27 mouse cellular contexts compared by ENCODE assay signal in the genomic region with DNA sequence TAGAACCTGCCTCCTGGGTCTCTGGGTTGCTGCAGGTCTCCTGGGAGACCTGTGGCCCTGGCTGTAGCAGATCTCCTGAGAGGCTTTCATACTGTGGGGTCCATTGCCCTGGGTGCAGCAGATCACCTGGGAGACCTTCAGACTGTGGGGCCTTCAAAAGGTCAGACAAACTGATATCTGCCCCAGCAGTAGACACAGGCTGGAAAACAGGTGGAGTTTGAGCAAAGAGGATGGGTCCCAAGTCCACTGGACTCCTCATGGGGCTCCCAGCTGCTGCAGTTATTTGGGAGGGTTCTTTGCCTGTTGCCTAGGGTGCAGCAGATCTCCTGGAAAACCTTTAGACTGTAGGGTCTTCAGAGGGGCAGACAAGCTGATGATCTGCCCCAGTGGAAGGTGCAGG. TPM values are rescaled to one million over a fixed set of nuclear protein-coding genes. Genes with fewer than 3 reads are reported as not detected.
A peak's percentile ranks its signal among the peaks of the same experiment; 100 is the strongest.
DNase-seq lines count a peak whose midpoint lies in the region; ATAC-seq lines count a peak whose summit lies in the region.
"Had no signal": no experiment of that assay in that cellular context is flagged by ENCODE, and none has a peak within 500 bp of the region (broad histone marks: within the 10 kb centered on the region; RNA-seq: fewer than 3 reads in every experiment).

No protein-coding gene starts in this region.

- H3K36me3 ChIP-seq in forebrain, embryonic 11.5 days (ENCODE audit: control insufficient read depth, insufficient read depth, low read length): no peaks in the 10 kb centered on the region
- H3K36me3 ChIP-seq in forebrain, embryonic 13.5 days (ENCODE audit: poor library complexity, severe bottlenecking): peaks cover 28% of the 10 kb centered on the region
- H3K36me3 ChIP-seq in liver, embryonic 12.5 days: 0 out of 2 replicates have a peak, but pooled peaks cover 6% of the 10 kb centered on the region
- H3K36me3 ChIP-seq in liver, embryonic 15.5 days (replicated peaks): no peaks in the 10 kb centered on the region
- H3K36me3 ChIP-seq in heart, embryonic 10.5 days: peaks cover 27% of the 10 kb centered on the region; the same call in 1 of the 2 replicates
- H3K36me3 ChIP-seq: G1E had no signal

- no peaks in the 10 kb centered on the region for H3K4me1 ChIP-seq in forebrain, embryonic 11.5 days (replicated peaks; ENCODE audit: control insufficient read depth, insufficient read depth, low read length)
- H3K4me1 ChIP-seq in forebrain, embryonic 13.5 days: no peaks in the 10 kb centered on the region
- no peaks in the 10 kb centered on the region for H3K4me1 ChIP-seq in liver, embryonic 12.5 days
- H3K4me1 ChIP-seq in liver, embryonic 15.5 days (replicated peaks): no peaks in the 10 kb centered on the region
- no peaks in the 10 kb centered on the region for H3K4me1 ChIP-seq in heart, embryonic 10.5 days
- H3K4me1 ChIP-seq: embryonic facial prominence, embryonic 10.5 days; embryonic facial prominence, embryonic 13.5 days; hindbrain, embryonic 12.5 days; hindbrain, embryonic 15.5 days had no signal

- H3K9ac ChIP-seq in forebrain, embryonic 11.5 days (ENCODE audit: low read length): no peak overlapping the region
- no peak overlapping the region for H3K9ac ChIP-seq in forebrain, embryonic 13.5 days
- H3K9ac ChIP-seq in liver, embryonic 12.5 days: no peak overlapping the region
- H3K9ac ChIP-seq in liver, embryonic 15.5 days: no peak overlapping the region
- H3K9ac ChIP-seq: embryonic facial prominence, embryonic 13.5 days; forebrain, postnatal 0 days; hindbrain, embryonic 12.5 days; hindbrain, embryonic 15.5 days had no signal

- no peak overlapping the region for H3K4me2 ChIP-seq in forebrain, embryonic 11.5 days (ENCODE audit: low read depth, low read length, severe bottlenecking)
- no peak overlapping the region for H3K4me2 ChIP-seq in forebrain, embryonic 13.5 days
- H3K4me2 ChIP-seq in liver, embryonic 12.5 days: no peak overlapping the region
- H3K4me2 ChIP-seq in liver, embryonic 15.5 days: no peak overlapping the region
- H3K4me2 ChIP-seq: embryonic facial prominence, embryonic 13.5 days; heart, embryonic 11.5 days; hindbrain, embryonic 12.5 days; hindbrain, embryonic 15.5 days had no signal

- H3K27ac ChIP-seq in forebrain, embryonic 11.5 days (ENCODE audit: low read depth, low read length): no peak overlapping the region
- H3K27ac ChIP-seq in forebrain, embryonic 13.5 days: no peak overlapping the region
- H3K27ac ChIP-seq in liver, embryonic 12.5 days: no peak overlapping the region
- no peak overlapping the region for H3K27ac ChIP-seq in liver, embryonic 15.5 days (replicated peaks)
- H3K27ac ChIP-seq in heart, embryonic 10.5 days: no peak overlapping the region
- H3K27ac ChIP-seq: embryonic facial prominence, embryonic 10.5 days; embryonic facial prominence, embryonic 13.5 days; gastrocnemius, adult 2 months; hindbrain, embryonic 12.5 days; hindbrain, embryonic 15.5 days had no signal

- no peaks in the 10 kb centered on the region for H3K27me3 ChIP-seq in forebrain, embryonic 11.5 days (ENCODE audit: control insufficient read depth, insufficient read depth, low read length)
- H3K27me3 ChIP-seq in forebrain, embryonic 13.5 days: no peaks in the 10 kb centered on the region
- no peaks in the 10 kb centered on the region; the same call in 1 of the 2 replicates for H3K27me3 ChIP-seq in liver, embryonic 12.5 days (replicated peaks)
- 0 out of 2 replicates have a peak, but pooled peaks cover 1% of the 10 kb centered on the region for H3K27me3 ChIP-seq in liver, embryonic 15.5 days
- no peaks in the 10 kb centered on the region for H3K27me3 ChIP-seq in heart, embryonic 10.5 days (ENCODE audit: insufficient read depth, poor library complexity, severe bottlenecking)
- H3K27me3 ChIP-seq: embryonic facial prominence, embryonic 13.5 days; hindbrain, embryonic 12.5 days; hindbrain, embryonic 15.5 days; Patski had no signal

- no peak overlapping the region for H3K4me3 ChIP-seq in forebrain, embryonic 11.5 days (ENCODE audit: low read depth, low read length)
- no peak overlapping the region for H3K4me3 ChIP-seq in forebrain, embryonic 13.5 days
- H3K4me3 ChIP-seq in liver, embryonic 12.5 days: no peak overlapping the region
- H3K4me3 ChIP-seq in liver, embryonic 15.5 days (replicated peaks): no peak overlapping the region
- no peak overlapping the region for H3K4me3 ChIP-seq in heart, embryonic 10.5 days
- H3K4me3 ChIP-seq: embryonic facial prominence, embryonic 10.5 days; embryonic facial prominence, embryonic 13.5 days; erythroblast, embryonic 14.5 days; gastrocnemius, adult 2 months; hindbrain, embryonic 12.5 days; hindbrain, embryonic 15.5 days had no signal

- no peak for ATAC-seq in forebrain, embryonic 11.5 days (replicated peaks; ENCODE audit: low FRiP score)
- ATAC-seq in forebrain, embryonic 13.5 days: no peak
- no peak for ATAC-seq in liver, embryonic 12.5 days
- ATAC-seq in liver, embryonic 15.5 days (ENCODE audit: insufficient read depth): peak; percentile 54; the same call in 1 of the 2 replicates
- no peak for ATAC-seq in activated CD4-positive, CD25-positive, alpha-beta regulatory T cell, adult 4 months
- ATAC-seq: forebrain, embryonic 14.5 days; forebrain, postnatal 0 days; Patski had no signal

- peak; percentile 33 for DNase-seq in forebrain, embryonic 11.5 days (ENCODE audit: low spot score)
- peak; percentile 3 for DNase-seq in liver
- DNase-seq in heart, embryonic 10.5 days (ENCODE audit: low spot score): no peak
- DNase-seq: adrenal gland, adult 2 months; adrenal gland, postnatal 14 days; cerebellum, adult 11-12 months; cerebellum, adult 8-10 months; cerebellum, postnatal 10 days; cerebellum, postnatal 36 days; embryo, embryonic 11 days; forebrain, postnatal 0 days; gastrocnemius, adult 2 months; gastrocnemius, postnatal 14 days; heart, adult 18-20 months had no signal

- H3K9me3 ChIP-seq in forebrain, embryonic 11.5 days (ENCODE audit: control insufficient read depth, low read length): no peaks in the 10 kb centered on the region
- H3K9me3 ChIP-seq in forebrain, embryonic 13.5 days (replicated peaks): peaks cover 4% of the 10 kb centered on the region; the same call in 1 of the 2 replicates
- H3K9me3 ChIP-seq in liver, embryonic 12.5 days (replicated peaks): no peaks in the 10 kb centered on the region
- no peaks in the 10 kb centered on the region for H3K9me3 ChIP-seq in liver, embryonic 15.5 days (replicated peaks)
- H3K9me3 ChIP-seq in heart, embryonic 10.5 days: peaks cover 5% of the 10 kb centered on the region; the same call in 1 of the 2 replicates
- H3K9me3 ChIP-seq: G1E; hindbrain, embryonic 15.5 days had no signal

RNA-seq across cellular contexts. Expression of gene Zfp964, which starts 7.0 kb away (rescaled TPM):
- 2.8 and 3.0 TPM in 2 replicates for polyA plus RNA-seq in forebrain, embryonic 11.5 days (2014; fragmentation: Nextera tagmentation; extraction: Ambion mirVana)
- polyA plus RNA-seq in forebrain, embryonic 13.5 days (2015; fragmentation: Nextera tagmentation; extraction: Ambion mirVana): 1.9 TPM in 2 replicates
- 0.42 and 0.58 TPM in 2 replicates for polyA plus RNA-seq in liver, embryonic 12.5 days (2016; fragmentation: Nextera tagmentation; extraction: Ambion mirVana)
- 0.44 and 0.54 TPM in 2 replicates for polyA plus RNA-seq in liver, embryonic 15.5 days (2015; fragmentation: Nextera tagmentation; extraction: Ambion mirVana)
- polyA plus RNA-seq in activated CD4-positive, CD25-positive, alpha-beta regulatory T cell, adult 4 months (2017; shearing (Covaris generic)): under 1 TPM; 0.08 to 0.17 TPM
- polyA plus RNA-seq in heart, embryonic 10.5 days (2016; fragmentation: Nextera tagmentation; extraction: Ambion mirVana): 1.3 and 1.4 TPM in 2 replicates
- polyA plus RNA-seq: erythroblast, embryonic 14.5 days; G1E had no signal

RNA-seq across cellular contexts. Expression of gene Zfp868, which starts 35.9 kb away (rescaled TPM):
- 35.6 and 37.7 TPM in 2 replicates for polyA plus RNA-seq in forebrain, embryonic 11.5 days (2014; fragmentation: Nextera tagmentation; extraction: Ambion mirVana)
- 42.9 and 44.8 TPM in 2 replicates for polyA plus RNA-seq in forebrain, embryonic 13.5 days (2015; fragmentation: Nextera tagmentation; extraction: Ambion mirVana)
- 9.6 and 9.7 TPM in 2 replicates for polyA plus RNA-seq in liver, embryonic 12.5 days (2016; fragmentation: Nextera tagmentation; extraction: Ambion mirVana)
- 6.9 and 7.2 TPM in 2 replicates for polyA plus RNA-seq in liver, embryonic 15.5 days (2015; fragmentation: Nextera tagmentation; extraction: Ambion mirVana)
- polyA plus RNA-seq in activated CD4-positive, CD25-positive, alpha-beta regulatory T cell, adult 4 months (2017; shearing (Covaris generic)): 10 to 100 TPM; 34.5 to 36.1 TPM
- 16.9 and 18.8 TPM in 2 replicates for polyA plus RNA-seq in heart, embryonic 10.5 days (2016; fragmentation: Nextera tagmentation; extraction: Ambion mirVana)

RNA-seq across cellular contexts. Expression of gene Zfp869, which starts 49.2 kb away (rescaled TPM):
- 31.6 and 37.8 TPM in 2 replicates for polyA plus RNA-seq in forebrain, embryonic 11.5 days (2014; fragmentation: Nextera tagmentation; extraction: Ambion mirVana)
- 27.9 and 34.9 TPM in 2 replicates for polyA plus RNA-seq in forebrain, embryonic 13.5 days (2015; fragmentation: Nextera tagmentation; extraction: Ambion mirVana)
- polyA plus RNA-seq in liver, embryonic 12.5 days (2016; fragmentation: Nextera tagmentation; extraction: Ambion mirVana): 14.8 and 15.8 TPM in 2 replicates
- 10.7 and 11.3 TPM in 2 replicates for polyA plus RNA-seq in liver, embryonic 15.5 days (2015; fragmentation: Nextera tagmentation; extraction: Ambion mirVana)
- 10 to 100 TPM; 33.1 to 40.6 TPM for polyA plus RNA-seq in activated CD4-positive, CD25-positive, alpha-beta regulatory T cell, adult 4 months (2017; shearing (Covaris generic))
- polyA plus RNA-seq in heart, embryonic 10.5 days (2016; fragmentation: Nextera tagmentation; extraction: Ambion mirVana): 25.1 and 28.5 TPM in 2 replicates
